Mouse (Mus musculus): ENCODE results near the gene Cer1. TPM values are rescaled to one million over a fixed set of nuclear protein-coding genes. Genes with fewer than 3 reads are reported as not detected.
A peak's percentile ranks its signal among the peaks of the same experiment; 100 is the strongest.

The Cer1 gene
- not detected in 2 replicates for polyA plus RNA-seq (2012; rRNA removed)

- no peak within 1 kb of the TSS for H3K27ac ChIP-seq (ENCODE audit: insufficient read depth, low read length)
- WGBS, result 84% methylated on average over 19 of the region's 19 CpGs
- no peaks in the 10 kb centered on the region for H3K27me3 ChIP-seq (ENCODE audit: control insufficient read depth, insufficient read depth, low read length)
- TF ChIP-seq POLR2A (IDR thresholded peaks at IDR 0.05; ENCODE audit: low read depth, low read length) (no peak), CTCF (IDR thresholded peaks at IDR 0.05; ENCODE audit: extremely low read depth, insufficient read depth, insufficient read length, insufficient replicate concordance) (no peak)
- H3K36me3 ChIP-seq (ENCODE audit: control insufficient read depth, insufficient read depth, low read length), result no peaks in the 10 kb centered on the region
- no peak within 1 kb of the TSS for H3K4me3 ChIP-seq (ENCODE audit: extremely low read depth, insufficient read depth, insufficient read length)
- H3K4me1 ChIP-seq (ENCODE audit: control insufficient read depth, insufficient read depth, insufficient read length), result no peaks in the 10 kb centered on the region
- DNase-seq (ENCODE audit: low read depth in 1 of 2, low spot score in 2 of 2), result no peak
Observed at GRCm38 (mm10) chr4:82884636-82885534, at the start of gene Cer1. Cer1 (minus strand) TSS chr4:82885148.

DNA sequence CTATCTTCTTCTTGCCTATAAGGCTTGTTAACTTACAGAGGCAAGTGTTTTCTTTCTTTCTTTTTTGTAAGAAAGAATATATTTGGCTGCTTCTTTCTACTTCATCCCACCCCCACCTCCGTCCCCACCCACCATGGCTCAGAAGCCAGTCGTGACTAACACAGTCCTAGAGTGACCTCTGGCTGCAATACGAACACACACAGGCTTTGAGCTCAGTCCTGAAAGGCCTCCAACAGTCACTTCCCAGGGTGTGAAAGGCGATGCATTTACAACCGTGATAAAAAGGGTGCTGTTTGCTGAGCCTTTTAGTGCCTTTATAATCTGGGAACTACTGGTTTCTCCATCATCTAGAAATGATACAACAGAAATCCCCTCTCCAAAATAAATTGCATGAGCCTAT, 49.4 kb upstream of the Cer1 start:
- TF ChIP-seq CTCF (IDR thresholded peaks at IDR 0.05; ENCODE audit: extremely low read depth, insufficient read depth, insufficient read length, insufficient replicate concordance) (no peak), POLR2A (IDR thresholded peaks at IDR 0.05; ENCODE audit: low read depth, low read length) (no peak)
- WGBS, result 12% methylated on average over 5 of the region's 5 CpGs
- H3K27ac ChIP-seq (ENCODE audit: insufficient read depth, low read length), result no peak overlapping the region
- H3K27me3 ChIP-seq (ENCODE audit: control insufficient read depth, insufficient read depth, low read length), result no peaks in the 10 kb centered on the region
- no peaks in the 10 kb centered on the region for H3K36me3 ChIP-seq (ENCODE audit: control insufficient read depth, insufficient read depth, low read length)
- H3K4me1 ChIP-seq (ENCODE audit: control insufficient read depth, insufficient read depth, insufficient read length), result no peaks in the 10 kb centered on the region
- no peak for DNase-seq (ENCODE audit: low read depth in 1 of 2, low spot score in 2 of 2)
- H3K4me3 ChIP-seq (ENCODE audit: extremely low read depth, insufficient read depth, insufficient read length), result no peak overlapping the region

DNA sequence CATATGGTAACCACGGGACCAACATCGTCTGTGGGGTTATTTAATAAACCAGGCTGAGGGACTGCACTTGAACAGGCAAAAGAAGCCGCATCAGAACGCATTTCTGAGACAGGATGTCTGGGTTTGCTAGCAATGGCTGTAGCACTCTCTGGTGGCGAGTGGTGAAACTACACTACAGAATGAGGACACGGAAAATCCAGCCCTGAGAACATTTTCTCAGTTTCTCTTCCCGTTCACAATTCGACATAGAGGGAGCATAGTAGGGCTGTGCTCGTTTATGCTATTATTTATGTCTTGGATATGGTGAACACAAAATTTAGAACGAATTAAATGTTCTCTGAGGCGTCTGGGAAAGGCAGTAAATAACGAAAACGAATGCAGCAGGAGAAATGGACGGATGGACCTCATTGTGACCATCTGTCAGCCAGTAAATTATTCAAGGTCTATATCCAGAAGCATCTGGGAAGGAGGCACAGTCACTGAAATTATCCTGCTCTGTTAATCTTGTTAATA, 48.8 kb upstream of the Cer1 start:
- TF ChIP-seq POLR2A (IDR thresholded peaks at IDR 0.05; ENCODE audit: low read depth, low read length) (no peak), CTCF (IDR thresholded peaks at IDR 0.05; ENCODE audit: extremely low read depth, insufficient read depth, insufficient read length, insufficient replicate concordance) (peak; percentile 50; the same call in 1 of the 2 replicates)
- WGBS, result 4% methylated on average over 14 of the region's 14 CpGs
- peak in 1 of 2 experiments; percentile 26 for DNase-seq (ENCODE audit: low read depth in 1 of 2, low spot score in 2 of 2)
- no peaks in the 10 kb centered on the region for H3K27me3 ChIP-seq (ENCODE audit: control insufficient read depth, insufficient read depth, low read length)
- H3K4me1 ChIP-seq (ENCODE audit: control insufficient read depth, insufficient read depth, insufficient read length), result no peaks in the 10 kb centered on the region
- H3K4me3 ChIP-seq (ENCODE audit: extremely low read depth, insufficient read depth, insufficient read length), result no peak overlapping the region
- no peaks in the 10 kb centered on the region for H3K36me3 ChIP-seq (ENCODE audit: control insufficient read depth, insufficient read depth, low read length)
- H3K27ac ChIP-seq (ENCODE audit: insufficient read depth, low read length), result no peak overlapping the region

- H3K36me3 ChIP-seq (ENCODE audit: control insufficient read depth, insufficient read depth, low read length), result no peaks in the 10 kb centered on the region
- H3K27ac ChIP-seq (ENCODE audit: insufficient read depth, low read length), result no peak overlapping the region
- TF ChIP-seq POLR2A (IDR thresholded peaks at IDR 0.05; ENCODE audit: low read depth, low read length) (no peak), CTCF (IDR thresholded peaks at IDR 0.05; ENCODE audit: extremely low read depth, insufficient read depth, insufficient read length, insufficient replicate concordance) (no peak)
- no peaks in the 10 kb centered on the region for H3K4me1 ChIP-seq (ENCODE audit: control insufficient read depth, insufficient read depth, insufficient read length)
- DNase-seq (ENCODE audit: low read depth in 1 of 2, low spot score in 2 of 2), result no peak
- H3K27me3 ChIP-seq (ENCODE audit: control insufficient read depth, insufficient read depth, low read length), result no peaks in the 10 kb centered on the region
- 88% methylated on average over 5 of the region's 5 CpGs for WGBS
- no peak overlapping the region for H3K4me3 ChIP-seq (ENCODE audit: extremely low read depth, insufficient read depth, insufficient read length)
Observed at GRCm38 (mm10) chr4:82930079-82930478, 45.1 kb upstream of the Cer1 start.

- Histone ChIP-seq H3K4me3 (ENCODE audit: extremely low read depth, insufficient read depth, insufficient read length) (no peak overlapping the region), H3K27ac (ENCODE audit: insufficient read depth, low read length) (no peak overlapping the region), H3K36me3 (ENCODE audit: control insufficient read depth, insufficient read depth, low read length) (no peaks in the 10 kb centered on the region), H3K4me1 (ENCODE audit: control insufficient read depth, insufficient read depth, insufficient read length) (no peaks in the 10 kb centered on the region), H3K27me3 (ENCODE audit: control insufficient read depth, insufficient read depth, low read length) (no peaks in the 10 kb centered on the region)
- no peak for DNase-seq (ENCODE audit: low read depth in 1 of 2, low spot score in 2 of 2)
- TF ChIP-seq POLR2A (IDR thresholded peaks at IDR 0.05; ENCODE audit: low read depth, low read length) (no peak), CTCF (IDR thresholded peaks at IDR 0.05; ENCODE audit: extremely low read depth, insufficient read depth, insufficient read length, insufficient replicate concordance) (no peak)
- WGBS, result 12% methylated on average over 4 of the region's 4 CpGs
Observed at GRCm38 (mm10) chr4:82921962-82922361, 37.0 kb upstream of the Cer1 start.

DNA sequence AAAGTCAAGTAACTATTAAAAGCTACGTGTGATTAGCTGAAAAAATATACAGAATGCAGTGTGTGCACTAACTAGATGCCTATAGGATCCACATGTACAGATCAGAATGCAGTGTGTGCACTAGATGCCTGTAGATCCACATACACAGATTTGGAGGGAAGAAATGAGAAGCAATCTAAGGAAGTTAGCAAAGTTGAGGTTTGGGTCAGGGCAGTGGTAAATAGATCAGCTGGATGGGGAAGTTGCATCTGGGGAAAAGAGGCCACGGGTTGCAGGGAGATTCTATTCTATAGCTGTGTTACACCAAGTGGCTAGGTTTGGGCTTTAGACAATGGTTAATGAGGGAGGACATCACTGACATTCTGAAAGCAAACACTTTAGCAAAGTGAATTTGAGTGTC, 33.7 kb upstream of the Cer1 start:
- no peaks in the 10 kb centered on the region for H3K27me3 ChIP-seq (ENCODE audit: control insufficient read depth, insufficient read depth, low read length)
- no peaks in the 10 kb centered on the region for H3K36me3 ChIP-seq (ENCODE audit: control insufficient read depth, insufficient read depth, low read length)
- WGBS, result 32% methylated on average over 2 of the region's 2 CpGs
- DNase-seq (ENCODE audit: low read depth in 1 of 2, low spot score in 2 of 2), result no peak
- no peak overlapping the region for H3K4me3 ChIP-seq (ENCODE audit: extremely low read depth, insufficient read depth, insufficient read length)
- H3K4me1 ChIP-seq (ENCODE audit: control insufficient read depth, insufficient read depth, insufficient read length), result no peaks in the 10 kb centered on the region
- TF ChIP-seq CTCF (IDR thresholded peaks at IDR 0.05; ENCODE audit: extremely low read depth, insufficient read depth, insufficient read length, insufficient replicate concordance) (no peak), POLR2A (IDR thresholded peaks at IDR 0.05; ENCODE audit: low read depth, low read length) (no peak)
- no peak overlapping the region for H3K27ac ChIP-seq (ENCODE audit: insufficient read depth, low read length)

DNA sequence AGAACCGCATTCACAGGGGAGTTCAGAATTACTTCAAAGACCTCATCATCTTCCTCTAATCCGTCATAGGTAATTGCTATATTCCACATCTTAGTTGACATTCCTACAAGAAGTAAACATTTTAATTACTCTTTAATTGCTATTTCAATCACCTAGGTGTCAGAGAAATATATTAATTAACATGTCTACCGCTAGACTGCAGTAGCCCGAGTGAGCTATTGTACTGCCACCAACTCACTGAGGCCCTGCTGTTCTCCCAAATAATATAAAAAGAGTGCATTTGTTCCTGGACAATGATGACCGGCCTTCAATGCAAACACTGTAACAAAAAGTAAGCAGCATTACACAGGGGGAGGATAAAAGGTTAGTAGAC, 31.7 kb upstream of the Cer1 start:
- Histone ChIP-seq H3K4me1 (ENCODE audit: control insufficient read depth, insufficient read depth, insufficient read length) (no peaks in the 10 kb centered on the region), H3K36me3 (ENCODE audit: control insufficient read depth, insufficient read depth, low read length) (no peaks in the 10 kb centered on the region), H3K27me3 (ENCODE audit: control insufficient read depth, insufficient read depth, low read length) (no peaks in the 10 kb centered on the region), H3K27ac (ENCODE audit: insufficient read depth, low read length) (no peak overlapping the region), H3K4me3 (ENCODE audit: extremely low read depth, insufficient read depth, insufficient read length) (no peak overlapping the region)
- no peak for DNase-seq (ENCODE audit: low read depth in 1 of 2, low spot score in 2 of 2)
- TF ChIP-seq CTCF (IDR thresholded peaks at IDR 0.05; ENCODE audit: extremely low read depth, insufficient read depth, insufficient read length, insufficient replicate concordance) (no peak), POLR2A (IDR thresholded peaks at IDR 0.05; ENCODE audit: low read depth, low read length) (no peak)
- WGBS, result 87% methylated on average over 5 of the region's 5 CpGs

Measured in spleen, adult 2 months (tissue).